Mouse (Mus musculus) ES-Bruce4 (cell line): ENCODE results near the gene Ift140.

ENCODE experiments used
- CTCF ChIP-seq: IDR thresholded peaks from one replicate; pipeline ENCODE4 v1.8.1; 2011; ENCODE audit warnings: low read depth, low read length
- EP300 ChIP-seq: IDR thresholded peaks from 2 replicates; pipeline ENCODE4 v1.6.1; 2011; ENCODE audit warnings: low read depth, low read length; ENCODE audit not compliant: insufficient read depth
- POLR2A ChIP-seq: IDR thresholded peaks from one replicate; pipeline ENCODE4 v1.8.1; 2011; ENCODE audit warnings: low read length; ENCODE audit not compliant: insufficient read depth

DNA sequence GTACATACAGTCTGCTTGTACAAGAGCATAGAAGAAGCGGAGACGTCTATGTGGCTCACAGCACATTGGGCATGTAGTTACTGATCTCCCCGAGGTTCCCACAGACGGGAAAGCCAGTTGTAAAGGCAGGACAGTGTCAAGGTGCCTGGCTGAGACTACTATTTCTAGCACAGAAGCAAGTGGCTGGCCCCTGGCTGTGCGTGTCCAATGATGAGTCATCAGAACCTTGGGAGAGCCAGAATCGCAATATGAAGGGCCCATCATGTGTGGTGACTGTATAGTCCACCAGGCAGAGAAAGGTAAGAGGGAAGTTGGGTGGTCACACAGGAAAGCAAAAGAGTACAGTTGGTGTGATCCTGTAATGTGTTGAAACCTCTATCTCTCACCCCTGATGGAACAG, 21.2 kb upstream of the Ift140 start:
- no peak for TF ChIP-seq EP300
- TF ChIP-seq POLR2A = no peak
- no peak for TF ChIP-seq CTCF
